Mouse (Mus musculus) liver, embryonic 14 days (tissue): Measurements from ENCODE around the gene Usp17la. TPM values are rescaled to one million over a fixed set of nuclear protein-coding genes. Genes with fewer than 3 reads are reported as not detected.

Source experiments
- polyA plus RNA-seq: library from polyadenylated mRNA; depleted of rRNA; stranded (reverse); fragments of >200 nt; gene quantifications from 2 replicates; pipeline ENCODE4 v1.2.3, GENCODE M21; 2012; rRNA removed

Usp17la gene
- not detected in 2 replicates for polyA plus RNA-seq

GRCm38 (mm10) chr7:104856709-104857108, at the start of gene Usp17la:
Gene Usp17la (plus strand): TSS chr7:104857009.

GRCm38 (mm10) chr7:104842503-104842902, 14.3 kb upstream of the Usp17la start, which contains the start of gene Usp17lb:
Gene Usp17lb (minus strand): TSS chr7:104842603.

GRCm38 (mm10) chr7:104877731-104878130, 20.9 kb downstream of the Usp17la start, which contains the start of gene Olfr665:
Gene Olfr665 (plus strand): TSS chr7:104878031.

GRCm38 (mm10) chr7:104895852-104896251, 39.0 kb downstream of the Usp17la start, which contains the start of gene Olfr666:
Gene Olfr666 (minus strand): TSS chr7:104895952.

Other genes starting within 250 kb of the Usp17la start
- not detected in 2 replicates for gene Olfr656, start 243.1 kb upstream of the Usp17la start, polyA plus RNA-seq
- gene Olfr657, start 232.2 kb upstream of the Usp17la start, polyA plus RNA-seq = not detected in 2 replicates
- 0.01 TPM in 1 of 2 replicates, not detected in the other for gene Olfr658, start 209.7 kb upstream of the Usp17la start, polyA plus RNA-seq
- gene Olfr659, start 190.3 kb upstream of the Usp17la start, polyA plus RNA-seq = not detected in 2 replicates
- not detected in 2 replicates for gene Olfr661, start 170.5 kb upstream of the Usp17la start, polyA plus RNA-seq
- not detected in 2 replicates for gene Usp17le, start 79.5 kb upstream of the Usp17la start, polyA plus RNA-seq
- not detected in 2 replicates for gene Usp17lb, start 14.4 kb upstream of the Usp17la start, polyA plus RNA-seq
- gene Olfr665, start 21.0 kb downstream of the Usp17la start, polyA plus RNA-seq = not detected in 2 replicates
- not detected in 2 replicates for gene Olfr666, start 38.9 kb downstream of the Usp17la start, polyA plus RNA-seq
- gene Olfr667, start 64.5 kb downstream of the Usp17la start, polyA plus RNA-seq = not detected in 2 replicates
- not detected in 2 replicates for gene Olfr668, start 71.0 kb downstream of the Usp17la start, polyA plus RNA-seq
- gene Olfr669, start 77.2 kb downstream of the Usp17la start, polyA plus RNA-seq = not detected in 2 replicates
- not detected in 2 replicates for gene Olfr670, start 105.6 kb downstream of the Usp17la start, polyA plus RNA-seq
- not detected in 2 replicates for gene Olfr671, start 122.1 kb downstream of the Usp17la start, polyA plus RNA-seq
- gene Olfr672, start 145.0 kb downstream of the Usp17la start, polyA plus RNA-seq = not detected in 2 replicates
- not detected in 2 replicates for gene Olfr675, start 171.5 kb downstream of the Usp17la start, polyA plus RNA-seq
- gene Olfr676, start 175.7 kb downstream of the Usp17la start, polyA plus RNA-seq = not detected in 2 replicates
- gene Olfr677, start 194.4 kb downstream of the Usp17la start, polyA plus RNA-seq = not detected in 2 replicates
- gene Olfr678, start 207.5 kb downstream of the Usp17la start, polyA plus RNA-seq = not detected in 2 replicates
- gene Olfr679, start 224.2 kb downstream of the Usp17la start, polyA plus RNA-seq = not detected in 2 replicates
- not detected in 2 replicates for gene Olfr680-ps1, start 235.8 kb downstream of the Usp17la start, polyA plus RNA-seq